ENCODE assay signal across 8 mouse cellular contexts in the genomic region with DNA sequence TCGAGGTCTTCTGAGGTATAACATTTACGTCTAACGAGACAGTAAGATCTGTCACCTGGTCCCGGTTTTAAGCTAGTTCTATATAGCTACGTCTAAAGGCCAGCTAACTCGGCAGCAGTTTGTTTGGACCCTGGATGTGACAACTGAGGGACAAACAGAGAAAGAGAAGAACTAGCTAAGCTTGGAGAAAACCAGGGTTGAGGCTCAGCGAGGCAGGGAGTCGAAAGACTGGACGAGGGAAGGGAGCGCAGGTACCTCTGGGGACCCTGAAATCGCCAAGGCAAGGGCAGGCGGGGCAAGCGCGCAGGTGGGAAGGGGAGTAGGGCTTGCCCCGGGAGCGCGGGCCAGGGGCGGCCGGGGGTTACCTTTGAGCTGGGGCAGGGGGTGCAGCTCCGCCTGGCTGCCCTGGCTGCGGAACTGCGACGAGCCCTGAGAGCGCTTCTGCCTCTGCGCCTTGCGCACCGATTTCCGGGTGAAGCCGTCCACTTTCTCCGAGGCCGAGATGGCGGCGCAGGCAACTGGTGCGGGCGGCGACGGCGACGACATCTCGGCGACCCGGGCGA. TPM values are rescaled to one million over a fixed set of nuclear protein-coding genes. Genes with fewer than 3 reads are reported as not detected.
DNase-seq lines count a peak whose midpoint lies in the region; TF ChIP-seq lines count a peak whose summit lies in the region.

No protein-coding gene starts in this region.

- under 1% methylated on average over 41 of the region's 43 CpGs for WGBS in forebrain, embryonic 10.5 days
- WGBS in hindbrain, embryonic 10.5 days: 1% methylated on average over 43 of the region's 43 CpGs
- under 1% methylated on average over 43 of the region's 43 CpGs for WGBS in midbrain, embryonic 10.5 days

- H3K9me3 ChIP-seq in E14TG2a.4 (ENCODE audit: low read length): no peaks in the 10 kb centered on the region
- H3K9me3 ChIP-seq in forebrain, embryonic 10.5 days: no peaks in the 10 kb centered on the region
- H3K9me3 ChIP-seq in hindbrain, embryonic 10.5 days: no peaks in the 10 kb centered on the region
- no peaks in the 10 kb centered on the region for H3K9me3 ChIP-seq in midbrain, embryonic 10.5 days (replicated peaks)

- no peaks in the 10 kb centered on the region for H3K27me3 ChIP-seq in E14TG2a.4 (ENCODE audit: insufficient read depth, low read length)
- H3K27me3 ChIP-seq in forebrain, embryonic 10.5 days (ENCODE audit: poor library complexity, severe bottlenecking): peaks cover 8% of the 10 kb centered on the region
- H3K27me3 ChIP-seq in hindbrain, embryonic 10.5 days (ENCODE audit: insufficient read depth, poor library complexity, severe bottlenecking): no peaks in the 10 kb centered on the region; the same call in 1 of the 2 replicates
- H3K27me3 ChIP-seq in midbrain, embryonic 10.5 days (ENCODE audit: low read depth, poor library complexity, severe bottlenecking): peaks cover 15% of the 10 kb centered on the region; the same call in 1 of the 2 replicates

- peaks cover 44% of the 10 kb centered on the region for H3K4me1 ChIP-seq in E14TG2a.4 (replicated peaks; ENCODE audit: low read depth, low read length)
- H3K4me1 ChIP-seq in forebrain, embryonic 10.5 days: peaks cover 37% of the 10 kb centered on the region
- H3K4me1 ChIP-seq in hindbrain, embryonic 10.5 days (replicated peaks): peaks cover 14% of the 10 kb centered on the region
- H3K4me1 ChIP-seq in midbrain, embryonic 10.5 days: peaks cover 30% of the 10 kb centered on the region

- H3K4me3 ChIP-seq in E14TG2a.4 (replicated peaks; ENCODE audit: low read length): peak overlapping the region; percentile 93
- peak overlapping the region; percentile 76 for H3K4me3 ChIP-seq in forebrain, embryonic 10.5 days
- H3K4me3 ChIP-seq in hindbrain, embryonic 10.5 days: peak overlapping the region; percentile 77
- H3K4me3 ChIP-seq in midbrain, embryonic 10.5 days: peak overlapping the region; percentile 70

- H3K36me3 ChIP-seq in E14TG2a.4 (ENCODE audit: insufficient read depth, low read length): no peaks in the 10 kb centered on the region
- H3K36me3 ChIP-seq in forebrain, embryonic 10.5 days (replicated peaks): no peaks in the 10 kb centered on the region
- no peaks in the 10 kb centered on the region for H3K36me3 ChIP-seq in hindbrain, embryonic 10.5 days
- H3K36me3 ChIP-seq in midbrain, embryonic 10.5 days: no peaks in the 10 kb centered on the region

- TF ChIP-seq CTCF in E14TG2a.4 (conservative IDR thresholded peaks at IDR 0.05; ENCODE audit: low read length): no peak

- H3K27ac ChIP-seq in forebrain, embryonic 10.5 days: peak overlapping the region; percentile 94
- H3K27ac ChIP-seq in hindbrain, embryonic 10.5 days: peak overlapping the region; percentile 96
- peak overlapping the region; percentile 93 for H3K27ac ChIP-seq in midbrain, embryonic 10.5 days (replicated peaks)

- DNase-seq in adrenal gland, adult 8-10 months: peak; percentile 30
- peak; percentile 50 for DNase-seq in forebrain, embryonic 10.5 days (ENCODE audit: extremely low spot score, low spot score)
- peak; percentile 62 for DNase-seq in hindbrain, embryonic 10.5 days (ENCODE audit: low spot score)
- DNase-seq in layer of hippocampus, postnatal 25 days (ENCODE audit: extremely low spot score in 1 of 2, low spot score in 1 of 2): peak; percentile 27 to 44
- peak; percentile 67 for DNase-seq in midbrain, embryonic 10.5 days (ENCODE audit: low spot score)
- DNase-seq in spleen, postnatal 36 days (ENCODE audit: low spot score in 2 of 2): peak; percentile 74
- DNase-seq in frontal cortex, postnatal 36 days (ENCODE audit: low spot score in 2 of 2): no peak

RNA-seq across cellular contexts. Expression of a gene that starts 7.1 kb away (rescaled TPM):
- total RNA-seq in adrenal gland, adult 8-10 months (2022): 100 to 1,000 TPM in 3 of 4 experiments, 10 to 100 TPM in 1; 91.2 to 155 (median 133) TPM
- polyA plus RNA-seq in forebrain, embryonic 10.5 days (2016; fragmentation: Nextera tagmentation; extraction: Ambion mirVana): 9.1 and 9.5 TPM in 2 replicates
- 8.0 and 12.4 TPM in 2 replicates for polyA plus RNA-seq in hindbrain, embryonic 10.5 days (2016; fragmentation: Nextera tagmentation; extraction: Ambion mirVana)
- total RNA-seq in layer of hippocampus, postnatal 25 days (2021): 10 to 100 TPM; 69.3 to 70.9 TPM
- 8.5 and 11.8 TPM in 2 replicates for polyA plus RNA-seq in midbrain, embryonic 10.5 days (2016; fragmentation: Nextera tagmentation; extraction: Ambion mirVana)

Comparison
In these comparisons a context has a peak if more than half of its experiments do, and no peak if none do; other contexts are left out.
1. DNase-seq: peak in adrenal gland, adult 8-10 months (single experiment), forebrain, embryonic 10.5 days (single experiment), hindbrain, embryonic 10.5 days (single experiment), layer of hippocampus, postnatal 25 days (2 of 2), midbrain, embryonic 10.5 days (single experiment) and spleen, postnatal 36 days (2 of 2); none in frontal cortex, postnatal 36 days (0 of 2).
2. Peak in every context shown above with its lines, with median percentiles within 50 percentile points of each other: H3K4me3 ChIP-seq and H3K27ac ChIP-seq.